Mouse (Mus musculus) monocyte, adult 2 months (primary cell): Measurements from ENCODE around the gene Nmral1.
"Not testable (repeated sequence)": the region's sequence is repeated elsewhere in the genome, so short reads cannot be mapped to it uniquely, and the experiment has no call there.

Experiments used
- DNase-seq, 2 experiments: peaks; one replicate each; pipeline ENCODE4 v3.0.0; 2022; ENCODE audit warnings: low spot score in 2 of 2, low read depth in 1 of 2

Nmral1 gene

DNA sequence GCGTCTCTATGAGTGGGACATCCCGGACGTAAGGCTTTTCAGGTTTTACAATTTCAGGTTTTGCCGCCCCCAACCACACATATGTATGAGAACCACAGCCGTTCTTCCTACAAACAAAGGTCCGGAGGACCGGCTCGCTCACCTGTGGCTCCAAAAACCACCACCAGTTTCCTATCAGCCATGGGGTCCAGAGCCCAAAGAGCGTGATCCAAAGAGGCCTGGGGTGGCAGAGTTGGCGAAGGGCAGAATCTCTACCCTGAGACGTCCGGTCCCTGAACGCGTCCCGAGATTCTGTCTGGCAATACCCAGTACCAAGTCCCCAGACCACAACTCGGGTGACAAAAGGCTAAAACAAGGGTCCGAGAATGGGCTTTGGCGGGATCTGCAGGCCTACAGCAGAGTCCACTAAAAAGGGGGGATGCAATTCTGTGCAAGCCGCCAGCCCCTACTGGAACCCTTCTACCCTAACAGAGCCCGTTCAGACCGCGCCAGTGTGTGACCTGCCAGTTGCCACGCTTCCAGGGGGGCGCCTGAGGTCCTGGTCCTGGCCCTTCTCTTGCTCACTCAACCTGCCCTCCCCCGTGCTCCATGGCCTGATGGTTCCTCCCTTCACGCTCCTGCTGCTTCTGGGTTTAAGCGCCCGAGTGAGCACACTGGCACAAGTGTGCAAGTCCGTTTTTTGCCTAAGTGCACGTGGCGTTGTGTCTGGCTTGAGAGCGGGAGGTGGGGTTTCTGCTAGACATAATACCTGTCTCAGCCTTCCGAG lies at the start of gene Nmral1:
Gene Nmral1 (minus strand): TSS at position 604 of the 766 bp plus-strand sequence.
- peak in 1 of 2 experiments; percentile 37 for DNase-seq

GRCm38 (mm10) chr16:4768719-4769118 lies 49.6 kb upstream of the Nmral1 start:
- no peak for DNase-seq

DNA sequence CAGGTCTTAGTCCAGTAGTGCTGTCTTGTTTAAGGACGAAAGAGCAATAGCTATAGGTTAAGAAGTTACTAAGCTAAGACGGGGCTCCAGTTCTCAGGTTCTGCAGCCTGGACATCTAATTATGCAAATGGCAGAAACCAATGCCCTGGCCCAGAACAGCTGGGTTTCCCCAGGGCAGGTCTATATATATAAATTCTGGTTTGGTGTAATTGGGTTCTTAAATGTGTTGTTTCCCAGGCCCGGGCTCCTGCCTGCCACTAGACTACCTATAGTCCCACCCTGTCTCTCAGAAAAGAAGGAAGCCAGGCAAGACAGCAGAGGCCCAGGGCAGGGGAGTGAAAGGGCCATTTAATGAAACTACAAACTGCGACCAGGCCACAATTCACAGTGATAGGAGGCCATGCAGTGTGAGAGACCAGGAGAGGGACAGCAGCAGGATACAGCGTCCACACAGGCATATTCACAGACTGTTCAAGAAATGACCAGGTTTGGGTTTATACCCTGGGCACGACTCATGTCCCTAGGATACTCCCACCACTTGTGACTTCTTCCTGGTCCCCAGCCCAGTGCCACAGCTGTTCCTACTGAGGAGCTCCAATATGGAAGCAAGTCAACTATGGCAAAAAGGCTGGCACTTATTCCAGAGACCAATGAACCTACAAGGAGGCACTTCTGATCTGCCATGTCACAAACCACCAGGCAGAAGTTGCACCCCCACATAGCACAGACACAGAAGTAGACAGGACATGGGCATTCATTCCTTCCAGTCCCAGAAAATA lies 48.0 kb upstream of the Nmral1 start:
- no peak for DNase-seq

GRCm38 (mm10) chr16:4765852-4766251 lies 46.7 kb upstream of the Nmral1 start:
- no peak for DNase-seq

- no peak for DNase-seq
Measured at GRCm38 (mm10) chr16:4763276-4763675, 44.1 kb upstream of the Nmral1 start.

GRCm38 (mm10) chr16:4762437-4762836 lies 43.3 kb upstream of the Nmral1 start:
- DNase-seq: no peak

- DNase-seq: not testable (repeated sequence)
Measured at GRCm38 (mm10) chr16:4756660-4757335, 37.6 kb upstream of the Nmral1 start.

GRCm38 (mm10) chr16:4754045-4754444 lies 34.9 kb upstream of the Nmral1 start:
- DNase-seq: no peak

DNA sequence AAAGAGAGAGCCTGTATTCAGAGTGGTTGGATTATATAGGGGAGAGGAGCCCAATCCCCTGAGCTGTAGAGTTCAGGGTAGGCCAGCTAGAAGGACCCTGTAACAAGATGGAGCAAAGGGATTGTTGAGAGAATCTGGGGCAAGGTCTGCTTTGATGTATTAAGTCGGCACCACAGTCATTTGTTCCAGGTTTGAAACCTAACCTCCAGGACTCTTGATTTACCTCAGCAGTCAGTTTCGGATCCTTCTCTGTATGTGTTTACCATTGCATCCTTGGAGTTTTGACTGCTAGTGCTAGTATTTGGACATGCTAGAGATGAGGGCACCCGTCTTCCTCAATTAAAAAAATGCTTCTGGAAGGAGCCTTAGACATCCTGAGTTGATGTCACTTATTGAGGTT lies 33.0 kb upstream of the Nmral1 start:
- no peak for DNase-seq

DNA sequence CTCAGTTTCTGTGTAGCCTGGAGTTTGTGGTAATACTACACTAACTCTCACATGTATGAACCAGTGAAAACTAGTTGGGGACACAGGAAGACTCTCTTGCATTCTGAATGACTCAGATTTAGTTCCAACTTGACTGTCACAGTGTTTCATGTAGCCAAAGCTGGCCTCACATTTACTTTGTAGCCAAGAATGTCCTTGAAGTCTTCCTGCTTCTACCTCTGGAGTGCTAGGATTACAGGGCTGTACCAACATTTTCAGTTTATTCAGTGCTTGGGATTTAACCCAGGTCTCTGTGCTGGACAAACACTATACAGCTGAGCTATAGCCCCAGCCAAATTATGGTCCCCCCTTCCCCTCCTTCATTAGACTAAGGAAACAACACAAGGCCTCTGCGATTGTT lies 23.0 kb upstream of the Nmral1 start:
- DNase-seq: no peak

GRCm38 (mm10) chr16:4739994-4740393 lies 20.8 kb upstream of the Nmral1 start:
- no peak for DNase-seq

- no peak for DNase-seq
Measured at GRCm38 (mm10) chr16:4736262-4736661, 17.1 kb upstream of the Nmral1 start.

- no peak for DNase-seq
Measured at GRCm38 (mm10) chr16:4730776-4731358, 11.7 kb upstream of the Nmral1 start.

DNA sequence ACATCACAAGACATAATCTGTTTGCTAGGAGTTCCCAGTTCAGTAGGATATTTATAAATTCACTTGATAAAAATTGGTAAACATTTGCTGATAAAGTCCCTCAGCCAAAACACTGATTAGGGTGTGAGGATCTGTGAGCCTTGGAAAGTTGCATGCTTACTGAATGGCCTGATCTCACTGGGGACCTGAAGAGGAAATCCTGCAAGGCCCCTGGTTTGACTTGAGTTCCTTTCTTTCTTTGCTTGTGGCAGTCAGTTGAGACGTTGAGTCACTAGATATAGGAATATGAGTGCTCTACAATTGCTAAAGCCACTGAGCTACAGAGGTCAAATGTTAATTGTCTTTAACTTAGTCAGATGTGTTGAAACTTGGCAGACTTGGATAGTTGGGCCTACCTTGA lies 8.8 kb upstream of the Nmral1 start:
- DNase-seq: no peak

GRCm38 (mm10) chr16:4727526-4727925 lies 8.4 kb upstream of the Nmral1 start:
- no peak for DNase-seq

DNA sequence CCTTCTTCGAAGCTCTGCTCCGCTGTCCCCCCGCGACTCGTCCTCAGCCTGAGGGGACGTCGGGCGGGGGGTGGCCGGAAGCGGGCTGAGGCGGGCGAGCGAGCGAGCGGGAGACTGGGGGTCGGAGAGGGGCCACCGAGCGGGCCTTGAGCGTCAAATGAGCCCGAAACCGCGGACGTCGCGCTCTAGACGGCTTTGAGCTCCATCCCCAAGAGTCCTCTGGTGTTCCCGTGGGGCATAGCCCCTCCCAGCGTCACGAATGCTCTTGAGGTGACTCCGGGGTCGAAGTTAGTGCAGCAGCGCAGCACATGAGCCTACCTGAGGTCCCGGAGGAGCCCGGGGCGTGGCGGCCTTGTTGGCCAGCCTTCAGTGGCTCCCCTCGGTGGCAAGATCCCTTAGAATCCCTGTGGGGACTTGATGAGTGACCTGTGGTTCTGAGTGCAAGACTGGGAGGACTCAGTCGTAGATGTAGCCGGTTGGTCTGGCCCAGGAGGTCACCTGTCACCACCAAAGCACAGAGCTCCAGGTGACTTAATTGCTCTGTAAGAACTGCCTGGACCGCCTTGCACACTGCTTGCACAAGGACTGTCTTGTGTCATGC lies 7.5 kb upstream of the Nmral1 start:
- peak in 1 of 2 experiments; percentile 5 for DNase-seq

GRCm38 (mm10) chr16:4725780-4726527 lies 6.8 kb upstream of the Nmral1 start, which contains the start of gene Hmox2:
TSS of gene Hmox2 (plus strand) at chr16:4726361.
- DNase-seq: peak; percentile 70 to 91

DNA sequence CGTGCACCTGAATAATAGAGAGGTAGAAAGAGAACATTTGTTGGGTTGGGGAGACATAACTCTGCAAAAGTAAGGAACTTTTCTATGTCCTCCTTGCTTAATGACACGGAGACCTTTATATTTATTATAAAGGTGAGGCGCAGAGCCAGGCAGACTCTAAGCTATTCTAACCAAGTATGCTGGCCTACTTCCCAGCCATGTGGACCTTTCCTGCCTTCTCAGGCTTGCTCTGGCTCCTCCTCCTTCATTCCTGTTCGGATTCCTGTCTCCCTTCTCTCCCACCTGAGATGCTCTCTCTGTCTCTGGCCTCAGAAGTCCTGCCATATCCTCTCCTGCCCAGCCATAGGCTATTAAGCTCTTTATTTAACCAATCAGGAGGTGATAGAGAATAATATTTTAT lies 6.1 kb upstream of the Nmral1 start:
- no peak for DNase-seq

GRCm38 (mm10) chr16:4722915-4723209 lies 3.7 kb upstream of the Nmral1 start:
- peak in 1 of 2 experiments; percentile 26 for DNase-seq

DNA sequence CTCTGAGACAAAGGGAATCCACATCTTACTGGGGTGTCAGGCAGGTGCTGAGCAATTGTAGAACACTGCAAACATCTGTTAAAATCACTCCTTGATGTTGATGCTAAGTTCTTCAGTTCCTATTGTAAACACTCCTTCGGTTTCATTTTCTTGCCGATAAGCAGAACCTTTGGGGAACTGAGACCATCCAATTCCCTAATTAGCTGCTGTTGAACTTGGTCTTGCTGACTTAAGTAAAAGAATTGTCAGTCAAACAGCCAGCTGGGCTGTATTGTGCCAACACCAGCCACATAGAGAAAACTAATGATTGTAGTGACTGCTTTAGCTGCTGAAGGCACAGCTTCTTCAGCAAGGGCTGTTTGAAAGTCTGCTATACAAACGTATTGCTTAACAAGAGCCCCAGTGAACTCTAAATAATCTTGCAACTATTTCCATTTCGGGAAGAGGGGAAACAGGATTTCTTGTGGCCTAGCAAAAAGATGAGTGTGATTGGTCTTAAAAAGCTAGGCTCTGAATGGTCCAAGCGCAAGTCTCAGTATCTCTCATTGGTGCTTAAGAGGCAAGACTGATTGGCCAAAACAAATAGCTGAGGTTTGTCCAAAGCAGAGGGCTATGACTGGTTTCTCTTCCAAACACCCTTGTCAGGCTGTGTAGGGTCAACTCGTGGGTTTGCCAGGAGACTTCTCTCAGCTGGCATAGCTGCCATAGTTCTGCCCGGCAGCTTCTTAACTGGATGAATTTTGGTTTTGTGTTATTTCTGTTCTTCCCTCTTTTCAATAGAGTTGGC lies 3.2 kb upstream of the Nmral1 start:
- peak in 1 of 2 experiments; percentile 27 for DNase-seq
